Mouse (Mus musculus) stomach, postnatal 0 days (tissue): ENCODE results near the gene Gck.

ENCODE experiments used
- CTCF ChIP-seq: IDR thresholded peaks from 2 replicates; pipeline ENCODE4 v1.5.1; 2016; ENCODE audit warnings: antibody characterized with exemption, low read depth, mild to moderate bottlenecking, moderate library complexity
- EP300 ChIP-seq: optimal IDR thresholded peaks from 2 replicates; pipeline ENCODE3; 2016; ENCODE audit warnings: antibody characterized with exemption

- TF ChIP-seq CTCF (no peak), EP300 (no peak)
These were observed 87.3 kb downstream of the Gck start for GRCm38 (mm10) chr11:5862394-5863105.
